Mouse (Mus musculus) telencephalon, adult 2 months (tissue): ENCODE results near the gene Gbp9.
"Not testable (repeated sequence)": the region's sequence is repeated elsewhere in the genome, so short reads cannot be mapped to it uniquely, and the experiment has no call there.

Experiments
- DNase-seq: peaks from one replicate; pipeline ENCODE4 v3.0.0-alpha.2; 2011; ENCODE audit warnings: low read depth, low spot score

Gbp9 gene

GRCm38 (mm10) chr5:105060224-105060623 is 79.1 kb downstream of the Gbp9 start:
- DNase-seq = no peak

- DNase-seq = no peak
These were observed 84.1 kb downstream of the Gbp9 start for GRCm38 (mm10) chr5:105055279-105055678.

GRCm38 (mm10) chr5:105053471-105054169 is 85.7 kb downstream of the Gbp9 start:
- DNase-seq = not testable (repeated sequence)

- DNase-seq = no peak
These were observed 107.0 kb downstream of the Gbp9 start for GRCm38 (mm10) chr5:105032362-105032761.
